Mouse (Mus musculus) embryonic stem cell, embryonic (primary cell): ENCODE results near the gene Snip1.

ENCODE experiments used
- CTCF ChIA-PET, 4 experiments: fragments of 300-600 bp in 2 of 4; fragments of 350-600 bp in 2 of 4; sonication (Branson Sonifier 250); formaldehyde crosslinking; loops; one replicate each; lab custom pipeline; 2022; ENCODE audit warnings: inconsistent platforms in 2 of 4; lab: Charles Lee
- POLR2A ChIA-PET, 4 experiments: fragments of 300-600 bp in 2 of 4; fragments of 350-600 bp in 2 of 4; sonication (Branson Sonifier 250); formaldehyde crosslinking; loops; one replicate each; lab custom pipeline; 2022; ENCODE audit warnings: antibody characterized with exemption in 4 of 4, inconsistent platforms in 1 of 4; lab: Charles Lee

Gene Snip1

GRCm38 (mm10) chr4:125066490-125067370, at the start of gene Snip1:
Gene Snip1, plus strand, starts transcription at chr4:125066672.
- ChIA-PET CTCF (interaction anchor here (0.5 to 1.9 kb wide), 14 partner anchors 17 to 1243 kb away, joined by 3 to 10 read pairs (median 4); partner anchors contain the start of gene Meaf6 (in 2 of the 4)), POLR2A (interaction anchor here (0.5 to 2.5 kb wide), 39 partner anchors 8 to 1137 kb away, joined by 3 to 22 read pairs (median 4); partner anchors contain the start of genes Meaf6 (in 3 of the 4), 9930104L06Rik (in 2 of the 4) and Mtf1 (in 1 of the 4))

- ChIA-PET POLR2A (no interaction called here), CTCF (no interaction called here)
Measured at GRCm38 (mm10) chr4:125017431-125017830, 49.0 kb upstream of the Snip1 start.

GRCm38 (mm10) chr4:125020780-125021538, 45.5 kb upstream of the Snip1 start:
- CTCF ChIA-PET: interaction anchor here (0.5 to 2.8 kb wide), 13 partner anchors 9 to 578 kb away, joined by 3 to 15 read pairs (median 4); no protein-coding TSS in a partner anchor

GRCm38 (mm10) chr4:125029891-125030614, 36.4 kb upstream of the Snip1 start:
- POLR2A ChIA-PET: interaction anchor here in 3 of 4 experiments (0.6 to 1.9 kb wide), 13 partner anchors 10 to 982 kb away, joined by 3 to 6 read pairs (median 4); partner anchors contain the start of gene 9930104L06Rik (in 1 of the 3)
- CTCF ChIA-PET: interaction anchor here in 2 of 4 experiments (0.7 to 0.8 kb wide), 2 partner anchors 10 to 87 kb away, joined by 3 to 4 read pairs; no protein-coding TSS in a partner anchor

More at GRCm38 (mm10) chr4:125020780-125021538, 45.5 kb upstream of the Snip1 start:
- POLR2A ChIA-PET: interaction anchor here in 3 of 4 experiments (0.5 to 1.1 kb wide), 5 partner anchors 11 to 1482 kb away, joined by 3 to 4 read pairs (median 3); no protein-coding TSS in a partner anchor

GRCm38 (mm10) chr4:125034341-125034740, 32.1 kb upstream of the Snip1 start:
- CTCF ChIA-PET: no interaction called here
- POLR2A ChIA-PET: interaction anchor here in 1 of 4 experiments (1.2 kb wide), 1 partner anchor 10 kb away, joined by 6 read pairs; no protein-coding TSS in a partner anchor

GRCm38 (mm10) chr4:125044454-125044853, 22.0 kb upstream of the Snip1 start:
- POLR2A ChIA-PET: interaction anchor here in 2 of 4 experiments (1.4 to 1.7 kb wide), 5 partner anchors 9 to 14 kb away, joined by 3 to 6 read pairs (median 6); no protein-coding TSS in a partner anchor
- CTCF ChIA-PET: interaction anchor here in 3 of 4 experiments (0.6 to 1.2 kb wide), 4 partner anchors 61 to 131 kb away, joined by 3 to 6 read pairs (median 4); no protein-coding TSS in a partner anchor

- ChIA-PET CTCF (interaction anchor here (0.7 to 6.3 kb wide), 6 partner anchors 72 to 240 kb away, joined by 4 to 34 read pairs (median 6); no protein-coding TSS in a partner anchor), POLR2A (interaction anchor here in 3 of 4 experiments (0.6 to 2.7 kb wide), 13 partner anchors 9 to 128 kb away, joined by 3 to 22 read pairs (median 4); partner anchors contain the start of genes 9930104L06Rik (in 2 of the 3), Snip1 (in 2 of the 3), Dnali1 (in 1 of the 3) and Meaf6 (in 1 of the 3))
Measured at GRCm38 (mm10) chr4:125055385-125055784, 11.1 kb upstream of the Snip1 start.

GRCm38 (mm10) chr4:125056476-125056875, 10.0 kb upstream of the Snip1 start:
- CTCF ChIA-PET: interaction anchor here (0.5 to 6.3 kb wide), 9 partner anchors 8 to 208 kb away, joined by 3 to 34 read pairs (median 5); no protein-coding TSS in a partner anchor
- POLR2A ChIA-PET: interaction anchor here in 2 of 4 experiments (0.7 to 3.5 kb wide), 12 partner anchors 8 to 140 kb away, joined by 3 to 22 read pairs (median 6); partner anchors contain the start of genes 9930104L06Rik (in 2 of the 2), Snip1 (in 2 of the 2), Dnali1 (in 1 of the 2) and Meaf6 (in 1 of the 2)

- ChIA-PET POLR2A (interaction anchor here (0.5 to 3.5 kb wide), 14 partner anchors 8 to 141 kb away, joined by 3 to 22 read pairs (median 4); partner anchors contain the start of genes 9930104L06Rik (in 2 of the 4), Snip1 (in 2 of the 4) and Dnali1 (in 1 of the 4)), CTCF (interaction anchor here in 3 of 4 experiments (0.7 to 6.3 kb wide), 8 partner anchors 9 to 151 kb away, joined by 3 to 34 read pairs (median 5); no protein-coding TSS in a partner anchor)
Measured at GRCm38 (mm10) chr4:125057273-125057672, 9.2 kb upstream of the Snip1 start.

GRCm38 (mm10) chr4:125058033-125058432, 8.4 kb upstream of the Snip1 start:
- POLR2A ChIA-PET: interaction anchor here in 3 of 4 experiments (0.6 to 3.5 kb wide), 9 partner anchors 8 to 686 kb away, joined by 3 to 22 read pairs (median 6); partner anchors contain the start of genes 9930104L06Rik (in 2 of the 3), Snip1 (in 2 of the 3) and Dnali1 (in 1 of the 3)

GRCm38 (mm10) chr4:125059025-125059424, 7.4 kb upstream of the Snip1 start:
- ChIA-PET POLR2A (interaction anchor here in 3 of 4 experiments (0.7 to 3.5 kb wide), 5 partner anchors 10 to 123 kb away, joined by 3 to 11 read pairs (median 3); partner anchors contain the start of gene Meaf6 (in 1 of the 3)), CTCF (interaction anchor here in 3 of 4 experiments (0.6 to 6.3 kb wide), 6 partner anchors 75 to 188 kb away, joined by 3 to 34 read pairs (median 4); no protein-coding TSS in a partner anchor)

More at GRCm38 (mm10) chr4:125058033-125058432, 8.4 kb upstream of the Snip1 start:
- CTCF ChIA-PET: interaction anchor here in 2 of 4 experiments (0.6 to 6.3 kb wide), 4 partner anchors 74 to 115 kb away, joined by 3 to 34 read pairs (median 18); no protein-coding TSS in a partner anchor

- CTCF ChIA-PET: interaction anchor here in 3 of 4 experiments (0.6 to 1.4 kb wide), 3 partner anchors 91 to 1027 kb away, joined by 3 to 4 read pairs (median 3); no protein-coding TSS in a partner anchor
- POLR2A ChIA-PET: interaction anchor here in 1 of 4 experiments (1.6 to 1.7 kb wide), 2 partner anchors 23 to 33 kb away, joined by 4 read pairs; no protein-coding TSS in a partner anchor
Measured at GRCm38 (mm10) chr4:125063829-125064228, 2.6 kb upstream of the Snip1 start.

GRCm38 (mm10) chr4:125065517-125066307, 760 bp upstream of the Snip1 start, which contains the start of gene Dnali1:
Gene Dnali1, minus strand, starts transcription at chr4:125065703.
- POLR2A ChIA-PET: interaction anchor here (0.6 to 2.5 kb wide), 48 partner anchors 9 to 1138 kb away, joined by 3 to 22 read pairs (median 4); partner anchors contain the start of genes Meaf6 (in 3 of the 4), 9930104L06Rik (in 2 of the 4) and Mtf1 (in 1 of the 4)
- CTCF ChIA-PET: interaction anchor here (0.5 to 1.9 kb wide), 17 partner anchors 18 to 1244 kb away, joined by 3 to 10 read pairs (median 4); partner anchors contain the start of gene Meaf6 (in 2 of the 4)

- POLR2A ChIA-PET: interaction anchor here in 1 of 4 experiments (0.9 to 1.2 kb wide), 2 partner anchors 21 to 86 kb away, joined by 3 to 4 read pairs; no protein-coding TSS in a partner anchor
- CTCF ChIA-PET: interaction anchor here in 1 of 4 experiments (1.6 kb wide), 1 partner anchor 21 kb away, joined by 4 read pairs; no protein-coding TSS in a partner anchor
Measured at GRCm38 (mm10) chr4:125077700-125078099, 11.2 kb downstream of the Snip1 start.
